Mouse (Mus musculus) G1E (cell line): ENCODE data around the gene Lrp8.

ENCODE experiments used
- CTCF ChIP-seq: IDR thresholded peaks from 2 replicates; pipeline ENCODE4 v1.5.1; 2012; ENCODE audit warnings: low read depth, low read length, inconsistent platforms, mixed read lengths
- POLR2AphosphoS5 ChIP-seq: IDR thresholded peaks from 2 replicates; pipeline ENCODE4 v1.6.1; 2012; ENCODE audit warnings: low read depth, low read length, inconsistent platforms; ENCODE audit not compliant: insufficient replicate concordance

DNA sequence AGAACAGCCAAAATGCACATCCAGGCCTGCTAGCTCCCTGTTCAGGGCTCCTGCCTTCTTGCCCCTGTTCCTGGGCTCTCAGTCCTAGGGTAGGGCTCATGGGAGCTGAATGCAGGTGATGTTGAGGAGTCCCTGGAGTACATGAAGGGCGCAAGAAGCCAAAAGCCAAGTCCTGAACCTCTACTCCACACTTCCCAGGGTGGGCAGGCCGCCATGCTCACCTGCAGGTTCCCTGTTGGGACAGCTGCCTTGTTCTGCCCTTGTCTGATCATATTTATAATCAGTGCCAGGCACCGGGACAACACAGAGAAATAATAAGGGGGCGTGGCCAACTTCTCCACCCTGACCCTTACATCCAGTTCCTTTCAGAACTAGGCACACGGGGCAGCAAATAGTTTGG, 31.5 kb downstream of the Lrp8 start:
- TF ChIP-seq CTCF = no peak
- no peak for TF ChIP-seq POLR2AphosphoS5
